Mouse (Mus musculus): ENCODE data around the gene Cpb1. TPM values are rescaled to one million over a fixed set of nuclear protein-coding genes. Genes with fewer than 3 reads are reported as not detected.

Cpb1 gene
- polyA plus RNA-seq (2012; rRNA removed) = 0.94 and 1.4 TPM in 2 replicates

DNA sequence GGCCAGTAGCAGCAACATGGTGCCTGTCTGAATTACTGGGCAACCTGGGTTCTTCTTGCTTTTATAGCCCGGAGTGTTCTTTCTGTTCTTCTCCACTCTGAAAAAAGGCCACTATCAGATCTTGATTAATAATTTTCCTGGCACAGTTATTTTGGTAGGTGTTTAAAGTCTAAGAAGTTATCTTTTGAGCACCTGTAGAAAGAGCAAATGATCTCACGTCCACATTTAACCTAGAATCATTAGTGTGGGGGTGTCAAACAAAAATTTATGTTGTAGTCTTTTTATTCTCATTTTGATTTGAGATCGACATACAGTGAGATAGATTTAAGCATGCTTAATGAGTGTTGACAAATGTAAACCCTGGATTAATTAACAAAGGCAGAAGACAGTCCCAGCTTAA, at the start of gene Cpb1:
Cpb1 (minus strand) TSS at position 101 of the 400 bp plus-strand sequence.
- DNase-seq (ENCODE audit: low spot score) = no peak

- DNase-seq (ENCODE audit: low spot score) = no peak
Measured at GRCm38 (mm10) chr3:20317233-20317632, 41.7 kb upstream of the Cpb1 start.

GRCm38 (mm10) chr3:20309142-20309541, 33.6 kb upstream of the Cpb1 start:
- no peak for DNase-seq (ENCODE audit: low spot score)

DNA sequence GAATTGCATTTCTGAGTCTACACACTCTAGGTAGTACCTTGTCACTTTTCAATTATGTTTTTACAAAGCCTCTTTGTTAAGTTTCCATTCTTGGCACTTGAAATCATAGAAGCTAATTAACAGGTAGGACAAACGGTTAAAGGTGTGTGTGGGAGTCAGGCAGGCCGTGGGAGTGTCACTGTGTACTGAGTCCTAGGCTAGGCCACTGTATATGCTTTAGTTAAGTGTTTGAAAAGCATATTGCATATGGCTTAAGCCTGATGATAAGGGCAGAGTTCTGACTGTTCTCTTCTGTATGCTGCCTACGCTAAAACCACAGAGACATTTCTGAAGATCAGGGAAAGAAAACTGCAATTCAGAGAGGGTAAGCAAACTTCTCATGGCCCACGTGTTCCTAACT, 31.7 kb upstream of the Cpb1 start:
- DNase-seq (ENCODE audit: low spot score) = no peak

DNA sequence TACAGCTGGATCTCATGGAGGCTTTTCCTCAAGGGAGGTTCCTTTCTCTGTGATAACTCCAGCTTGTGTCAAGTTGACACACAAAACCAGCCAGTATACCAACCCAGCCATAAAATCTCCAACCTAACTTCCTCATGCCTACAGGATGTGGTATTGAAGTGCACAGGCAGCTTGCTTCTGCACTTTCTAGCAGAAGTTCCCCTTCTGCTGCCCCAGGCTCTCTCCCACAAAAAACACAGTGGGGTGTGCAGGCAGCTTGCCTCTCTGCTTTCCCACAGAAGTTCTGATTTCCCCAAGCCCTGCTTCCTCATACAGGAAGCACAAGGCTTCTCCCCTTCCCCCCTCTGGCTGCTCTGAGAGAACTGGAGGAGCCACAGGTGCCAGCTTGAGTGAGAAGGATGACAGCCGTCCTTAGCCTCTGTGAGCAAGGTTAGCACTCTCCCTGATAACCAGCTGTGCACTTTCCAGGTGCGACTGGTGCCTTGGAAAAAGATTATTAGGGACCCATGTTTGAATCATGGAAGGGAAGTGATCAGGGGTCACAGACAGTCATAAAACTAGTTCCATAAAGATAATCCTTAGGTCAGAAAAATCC, 29.3 kb upstream of the Cpb1 start:
- DNase-seq (ENCODE audit: low spot score) = no peak

DNA sequence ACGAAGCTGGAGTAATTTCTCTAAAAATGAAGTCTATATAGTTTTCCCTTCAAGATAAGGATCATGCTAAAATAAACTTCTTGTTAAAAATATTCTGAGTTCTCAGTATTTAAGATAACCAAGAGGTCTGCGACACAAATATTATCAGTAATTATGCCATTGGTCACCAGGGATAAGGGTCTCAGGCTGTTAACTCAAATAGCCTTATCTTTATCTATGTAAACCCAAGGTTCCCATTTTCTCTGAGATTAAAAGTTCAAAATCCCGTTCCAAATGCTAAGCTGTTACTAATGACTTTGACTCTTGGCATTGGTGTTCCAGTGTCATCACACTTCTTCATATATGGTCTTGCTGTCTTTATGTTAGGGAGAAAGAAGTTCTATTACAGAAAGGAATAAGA, 20.0 kb upstream of the Cpb1 start:
- no peak for DNase-seq (ENCODE audit: low spot score)

- DNase-seq (ENCODE audit: low spot score) = no peak
Measured at GRCm38 (mm10) chr3:20294542-20295348, 19.2 kb upstream of the Cpb1 start.

- DNase-seq (ENCODE audit: low spot score) = no peak
Measured at GRCm38 (mm10) chr3:20291370-20291769, 15.8 kb upstream of the Cpb1 start.

DNA sequence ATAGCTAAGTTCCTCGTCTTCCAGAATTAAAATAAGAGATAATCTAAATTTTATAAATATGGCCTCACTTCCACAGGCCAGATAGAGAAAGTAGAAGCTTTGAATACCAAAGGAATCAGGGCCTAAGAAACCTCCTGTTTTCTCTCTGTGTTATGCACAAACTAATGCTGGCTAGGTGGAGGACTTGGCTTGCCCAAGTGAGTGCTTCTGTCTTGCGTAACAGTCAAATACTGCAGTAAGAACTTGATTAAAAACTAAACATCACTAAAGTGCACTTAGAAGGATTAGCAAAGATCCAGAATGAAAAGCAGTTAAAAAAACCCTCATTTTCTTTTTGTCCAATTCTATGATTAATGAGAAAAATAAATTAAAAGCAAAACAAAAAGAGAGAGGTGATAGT, 13.2 kb upstream of the Cpb1 start:
- no peak for DNase-seq (ENCODE audit: low spot score)

- no peak for DNase-seq (ENCODE audit: low spot score)
Measured at GRCm38 (mm10) chr3:20281796-20282195, 6.3 kb upstream of the Cpb1 start.

DNA sequence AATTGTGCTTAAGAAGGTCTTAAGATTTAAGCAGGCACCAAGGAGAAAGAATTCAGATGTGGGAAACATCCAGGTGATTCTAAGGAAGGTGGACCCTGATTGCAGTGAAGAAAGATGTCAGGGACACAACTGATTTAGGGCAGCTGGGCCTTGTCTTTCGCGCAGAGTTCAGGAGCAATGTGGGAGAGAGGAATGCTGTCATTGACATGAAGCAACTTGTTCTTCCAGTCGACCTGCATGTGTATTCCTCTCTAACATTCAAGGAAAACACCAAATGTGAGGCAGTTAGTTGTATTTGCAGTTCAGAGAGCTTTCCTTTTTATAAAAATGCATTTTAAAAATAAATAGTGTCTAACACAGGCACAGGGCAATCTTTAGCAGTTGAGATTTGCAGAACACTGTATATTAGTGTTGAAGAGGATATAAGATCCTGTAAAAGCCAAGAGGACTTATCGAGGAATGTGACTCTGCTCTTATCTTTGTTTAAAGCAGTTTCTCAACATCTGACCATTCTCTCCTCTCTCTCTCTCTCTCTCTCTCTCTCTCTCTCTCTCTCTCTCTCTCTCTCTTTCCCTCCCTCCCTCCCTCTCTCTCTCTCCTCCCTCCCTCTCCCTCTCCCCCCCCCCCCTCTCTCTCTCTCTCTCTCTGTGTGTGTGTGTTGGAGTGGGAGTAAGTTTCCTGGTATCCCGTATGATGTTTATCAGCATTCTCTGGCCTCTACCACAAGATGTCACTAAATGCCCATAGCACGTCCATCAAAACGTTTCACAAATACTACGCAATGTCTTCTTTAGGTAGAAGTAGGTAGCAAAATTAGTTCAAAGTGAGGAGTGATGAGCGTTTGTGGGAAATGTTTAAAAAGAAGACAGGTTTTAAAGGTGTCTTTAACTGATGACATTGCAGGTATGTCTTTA, 20.7 kb downstream of the Cpb1 start:
- no peak for DNase-seq (ENCODE audit: low spot score)

DNA sequence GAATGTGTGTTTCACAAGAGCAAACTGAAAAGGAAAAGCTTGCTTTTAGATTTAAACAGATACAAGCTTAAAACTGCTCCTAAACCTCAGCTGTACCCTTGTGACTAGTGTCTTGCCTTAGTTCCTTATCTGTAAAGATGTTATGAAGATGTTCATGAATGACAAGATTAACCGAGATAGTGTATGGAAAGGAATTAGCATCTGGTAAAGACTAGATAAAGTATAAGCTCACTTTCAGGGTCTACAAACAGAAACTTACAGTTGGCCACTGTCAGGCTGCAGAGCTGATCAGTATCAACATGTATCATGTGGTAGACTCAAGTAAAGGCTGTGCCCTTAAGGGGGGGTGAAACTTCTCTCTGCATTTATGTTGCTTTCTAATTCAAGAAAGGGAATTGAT, 31.6 kb downstream of the Cpb1 start:
- DNase-seq (ENCODE audit: low spot score) = no peak

DNA sequence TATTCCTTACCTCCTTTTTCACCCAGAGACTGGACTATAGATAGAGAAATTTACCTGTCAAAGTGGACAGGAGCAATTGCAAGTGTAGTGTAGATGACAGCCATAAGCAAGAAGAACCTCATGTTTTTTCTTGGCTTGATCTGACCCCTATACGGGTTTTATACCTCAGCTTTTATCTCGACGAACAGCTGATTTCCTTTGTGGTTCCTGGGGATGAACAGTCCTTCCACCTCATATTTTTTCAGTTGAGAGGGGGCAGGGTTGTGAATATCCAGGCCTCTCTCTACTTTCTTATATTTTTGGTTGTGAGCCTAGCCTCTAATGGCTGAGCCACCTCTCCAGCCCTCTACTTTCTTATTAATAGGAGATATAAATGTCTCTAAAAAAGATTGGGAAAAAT, 33.5 kb downstream of the Cpb1 start, which contains the start of gene Cpa3:
Cpa3 (minus strand) TSS at position 132 of the 400 bp plus-strand sequence.
- DNase-seq (ENCODE audit: low spot score) = no peak

DNA sequence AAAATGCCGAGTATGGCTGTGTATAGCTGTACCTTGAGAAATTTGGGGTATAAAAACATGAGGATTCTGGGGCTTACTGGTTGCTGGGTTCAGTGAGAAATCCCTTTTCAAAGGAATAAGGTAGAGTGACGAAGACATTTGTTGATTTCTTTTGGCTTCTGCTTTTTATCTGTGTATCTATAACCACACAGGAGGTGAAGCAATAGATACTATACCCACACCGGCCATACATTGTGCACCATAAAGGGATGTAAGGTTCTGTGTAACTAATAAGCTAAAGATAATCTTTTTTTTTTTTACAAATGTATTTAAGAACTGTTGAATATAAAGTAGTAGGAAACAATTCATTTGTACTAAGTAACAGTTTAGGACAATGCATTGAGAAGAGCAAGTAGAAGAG, 35.8 kb downstream of the Cpb1 start:
- DNase-seq (ENCODE audit: low spot score) = no peak

- no peak for DNase-seq (ENCODE audit: low spot score)
Measured at GRCm38 (mm10) chr3:20236965-20237364, 38.6 kb downstream of the Cpb1 start.

GRCm38 (mm10) chr3:20229027-20229426, 46.5 kb downstream of the Cpb1 start:
- no peak for DNase-seq (ENCODE audit: low spot score)

- DNase-seq (ENCODE audit: low spot score) = no peak
Measured at GRCm38 (mm10) chr3:20225429-20225828, 50.1 kb downstream of the Cpb1 start.

GRCm38 (mm10) chr3:20222926-20223698, 52.4 kb downstream of the Cpb1 start:
- DNase-seq (ENCODE audit: low spot score) = no peak

DNA sequence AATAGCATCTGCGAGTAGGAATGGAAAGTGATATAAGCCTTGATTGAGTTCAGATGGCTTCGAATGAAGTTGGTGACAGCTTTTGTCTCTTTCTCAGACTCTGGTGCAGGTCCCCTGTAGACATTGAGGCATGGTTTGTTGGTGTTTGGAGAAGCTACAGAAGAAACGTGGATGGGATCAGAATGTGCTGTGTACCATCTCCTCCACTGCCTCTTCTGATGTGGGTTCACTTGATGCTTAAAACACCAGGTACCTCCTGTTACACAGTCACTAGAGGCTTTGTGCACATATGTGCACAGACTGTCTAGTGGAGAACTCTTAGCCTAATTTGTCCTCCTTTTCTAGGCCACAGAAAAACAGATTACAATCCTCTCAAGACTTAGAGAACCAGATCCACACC, 53.4 kb downstream of the Cpb1 start:
- DNase-seq (ENCODE audit: low spot score) = no peak

DNA sequence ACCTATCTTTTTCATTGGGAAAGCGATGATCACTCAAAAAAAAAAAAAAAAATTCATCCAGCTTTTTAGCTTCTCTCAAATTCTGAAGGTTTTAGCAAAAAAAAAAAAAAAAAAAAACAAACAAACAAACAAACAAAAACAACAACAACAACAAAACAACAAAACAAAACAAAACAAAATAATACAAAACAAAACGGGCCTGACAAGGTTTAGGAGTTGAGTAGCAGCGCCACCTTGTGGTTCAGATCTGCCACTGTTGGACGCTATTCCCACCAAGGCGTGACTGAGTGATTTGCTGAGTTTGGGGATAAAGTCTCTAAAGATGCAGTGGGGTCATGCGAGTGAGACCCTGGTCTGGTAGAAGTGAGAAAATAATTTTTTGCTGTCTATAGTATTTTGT, 76.7 kb downstream of the Cpb1 start:
- no peak for DNase-seq (ENCODE audit: low spot score)
